Comparison of ENCODE assay signal across 14 mouse cellular contexts in the genomic region with DNA sequence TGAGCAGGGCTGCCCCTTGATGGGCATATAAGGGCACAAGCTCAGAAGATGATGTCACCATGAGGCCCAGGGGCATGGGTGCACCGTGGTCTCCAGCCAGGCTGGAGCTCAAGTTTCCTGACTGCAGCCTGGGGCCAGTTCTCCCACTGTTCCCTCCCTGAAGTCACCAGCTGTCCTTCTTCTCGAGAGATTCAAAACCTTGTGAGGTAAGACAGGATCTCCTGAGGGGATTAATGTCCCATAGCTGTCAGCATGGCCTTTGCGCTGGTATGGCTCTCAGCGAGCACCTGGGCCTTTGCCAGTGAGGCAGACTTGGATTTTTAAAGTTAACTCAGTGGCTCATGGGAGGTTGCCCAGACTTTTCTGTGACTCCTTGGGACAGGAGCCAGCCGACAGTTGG. TPM values are rescaled to one million over a fixed set of nuclear protein-coding genes. Genes with fewer than 3 reads are reported as not detected.
A peak's percentile ranks its signal among the peaks of the same experiment; 100 is the strongest.
DNase-seq lines count a peak whose midpoint lies in the region; ATAC-seq lines count a peak whose summit lies in the region.
"Had no signal": no experiment of that assay in that cellular context is flagged by ENCODE, and none has a peak within 500 bp of the region (broad histone marks: within the 10 kb centered on the region; RNA-seq: fewer than 3 reads in every experiment).

No protein-coding gene starts in this region.

- intact Hi-C loops in gastrocnemius, postnatal 36 days (cut with DNase I): loop anchor here (5.0 kb wide), 1 partner anchor 43 kb away; a partner anchor contains a TSS

- WGBS in heart, embryonic 16.5 days: 53% methylated on average over 5 of the region's 5 CpGs
- WGBS in heart, embryonic 11.5 days (ENCODE audit: insufficient replicate concordance): 71% methylated on average over 5 of the region's 5 CpGs
- 83% methylated on average over 5 of the region's 5 CpGs for WGBS in forebrain, embryonic 16.5 days
- 67% methylated on average over 5 of the region's 5 CpGs for WGBS in neural tube, embryonic 15.5 days

- DNase-seq in adrenal gland, postnatal 10 days: peak; percentile 82
- DNase-seq in gastrocnemius, postnatal 36 days: peak; percentile 51 to 65
- DNase-seq in kidney, postnatal 36 days: peak; percentile 54 to 75
- DNase-seq in lung, postnatal 4 days: no peak
- DNase-seq: lung, embryonic 14.5 days; thymus, postnatal 36 days had no signal

- ATAC-seq in heart, embryonic 16.5 days (replicated peaks; ENCODE audit: extremely low read depth, insufficient read depth, low FRiP score): 0 out of 2 replicates have a peak, but pooled peaks have one; percentile 14
- no peak for ATAC-seq in heart, embryonic 11.5 days (replicated peaks; ENCODE audit: insufficient number of reproducible peaks, low FRiP score, low TSS enrichment)
- no peak for ATAC-seq in forebrain, embryonic 16.5 days
- no peak for ATAC-seq in neural tube, embryonic 15.5 days (ENCODE audit: low FRiP score)
- ATAC-seq: forebrain, embryonic 14.5 days; intestine, postnatal 0 days had no signal

- H3K9me3 ChIP-seq in heart, embryonic 16.5 days (replicated peaks; ENCODE audit: control insufficient read depth, low read length): no peaks in the 10 kb centered on the region
- no peaks in the 10 kb centered on the region for H3K9me3 ChIP-seq in heart, embryonic 11.5 days (replicated peaks; ENCODE audit: control insufficient read depth, low read length)
- no peaks in the 10 kb centered on the region for H3K9me3 ChIP-seq in forebrain, embryonic 16.5 days (ENCODE audit: control insufficient read depth, low read length)
- no peaks in the 10 kb centered on the region for H3K9me3 ChIP-seq in neural tube, embryonic 15.5 days (replicated peaks)
- H3K9me3 ChIP-seq: heart, embryonic 15.5 days had no signal

- no peaks in the 10 kb centered on the region for H3K4me1 ChIP-seq in heart, embryonic 16.5 days (ENCODE audit: control insufficient read depth, insufficient read depth, low read length)
- no peaks in the 10 kb centered on the region for H3K4me1 ChIP-seq in heart, embryonic 11.5 days (ENCODE audit: control insufficient read depth, insufficient read depth, low read length)
- H3K4me1 ChIP-seq in forebrain, embryonic 16.5 days (replicated peaks; ENCODE audit: control insufficient read depth, insufficient read depth, low read length): no peaks in the 10 kb centered on the region
- H3K4me1 ChIP-seq in neural tube, embryonic 15.5 days: no peaks in the 10 kb centered on the region
- H3K4me1 ChIP-seq: heart, embryonic 15.5 days; limb, embryonic 12.5 days had no signal

- H3K4me2 ChIP-seq in heart, embryonic 16.5 days (ENCODE audit: low read depth, low read length): no peak overlapping the region
- H3K4me2 ChIP-seq in heart, embryonic 11.5 days: no peak overlapping the region
- no peak overlapping the region for H3K4me2 ChIP-seq in forebrain, embryonic 16.5 days (ENCODE audit: low read length)
- no peak overlapping the region for H3K4me2 ChIP-seq in neural tube, embryonic 15.5 days
- H3K4me2 ChIP-seq: heart, embryonic 15.5 days; limb, embryonic 12.5 days; lung, embryonic 14.5 days had no signal

- H3K36me3 ChIP-seq in heart, embryonic 16.5 days (ENCODE audit: control insufficient read depth, insufficient read depth): no peaks in the 10 kb centered on the region
- no peaks in the 10 kb centered on the region for H3K36me3 ChIP-seq in heart, embryonic 11.5 days (ENCODE audit: control insufficient read depth, insufficient read depth, low read length)
- no peaks in the 10 kb centered on the region for H3K36me3 ChIP-seq in forebrain, embryonic 16.5 days (ENCODE audit: control insufficient read depth, insufficient read depth)
- no peaks in the 10 kb centered on the region for H3K36me3 ChIP-seq in neural tube, embryonic 15.5 days
- H3K36me3 ChIP-seq: heart, embryonic 15.5 days; limb, embryonic 12.5 days had no signal

- no peak overlapping the region for H3K4me3 ChIP-seq in heart, embryonic 16.5 days (ENCODE audit: low read length)
- no peak overlapping the region for H3K4me3 ChIP-seq in heart, embryonic 11.5 days (ENCODE audit: low read depth, low read length)
- no peak overlapping the region for H3K4me3 ChIP-seq in forebrain, embryonic 16.5 days (replicated peaks; ENCODE audit: low read length)
- no peak overlapping the region for H3K4me3 ChIP-seq in neural tube, embryonic 15.5 days (replicated peaks)
- H3K4me3 ChIP-seq: heart, embryonic 15.5 days; limb, embryonic 12.5 days had no signal

- H3K27me3 ChIP-seq in heart, embryonic 16.5 days (ENCODE audit: control insufficient read depth, insufficient read depth, low read length): no peaks in the 10 kb centered on the region
- H3K27me3 ChIP-seq in heart, embryonic 11.5 days (ENCODE audit: control insufficient read depth, insufficient read depth, low read length): no peaks in the 10 kb centered on the region
- no peaks in the 10 kb centered on the region for H3K27me3 ChIP-seq in forebrain, embryonic 16.5 days (replicated peaks; ENCODE audit: control insufficient read depth, insufficient read depth, low read length)
- no peaks in the 10 kb centered on the region for H3K27me3 ChIP-seq in neural tube, embryonic 15.5 days (replicated peaks)
- H3K27me3 ChIP-seq: heart, embryonic 15.5 days; limb, embryonic 12.5 days had no signal

- no peak overlapping the region for H3K27ac ChIP-seq in heart, embryonic 16.5 days (ENCODE audit: low read length)
- no peak overlapping the region for H3K27ac ChIP-seq in heart, embryonic 11.5 days (ENCODE audit: low read depth, low read length)
- no peak overlapping the region for H3K27ac ChIP-seq in forebrain, embryonic 16.5 days (ENCODE audit: low read length)
- no peak overlapping the region for H3K27ac ChIP-seq in neural tube, embryonic 15.5 days (replicated peaks)
- H3K27ac ChIP-seq: heart, embryonic 15.5 days; limb, embryonic 12.5 days had no signal

- H3K9ac ChIP-seq in heart, embryonic 16.5 days (ENCODE audit: low read length): no peak overlapping the region
- no peak overlapping the region for H3K9ac ChIP-seq in heart, embryonic 11.5 days (ENCODE audit: low read depth, low read length)
- no peak overlapping the region for H3K9ac ChIP-seq in forebrain, embryonic 16.5 days (replicated peaks; ENCODE audit: low read depth, low read length)
- no peak overlapping the region for H3K9ac ChIP-seq in neural tube, embryonic 15.5 days (replicated peaks)
- H3K9ac ChIP-seq: heart, embryonic 15.5 days; limb, embryonic 12.5 days; lung, embryonic 14.5 days had no signal

RNA-seq across cellular contexts. Expression of a gene that starts 14.8 kb away (rescaled TPM):
- 5.1 and 5.2 TPM in 2 replicates for polyA plus RNA-seq in heart, embryonic 16.5 days (2015; fragmentation: Nextera tagmentation; extraction: Ambion mirVana)
- polyA plus RNA-seq in heart, embryonic 11.5 days (2014; fragmentation: Nextera tagmentation; extraction: Ambion mirVana): 5.9 and 8.7 TPM in 2 replicates
- total RNA-seq in adrenal gland, postnatal 10 days (2021): 10 to 100 TPM; 13.2 to 18.5 TPM
- 10 to 100 TPM; 14.3 to 22.9 TPM for total RNA-seq in gastrocnemius, postnatal 36 days (2021)
- polyA plus RNA-seq in forebrain, embryonic 16.5 days (2015; fragmentation: Nextera tagmentation; extraction: Ambion mirVana): 118 and 122 TPM in 2 replicates
- 64.9 and 74.1 TPM in 2 replicates for polyA plus RNA-seq in neural tube, embryonic 15.5 days (2015; fragmentation: Nextera tagmentation; extraction: Ambion mirVana)

RNA-seq across cellular contexts. Expression of a gene that starts 40.4 kb away (rescaled TPM):
- polyA plus RNA-seq in heart, embryonic 16.5 days (2015; fragmentation: Nextera tagmentation; extraction: Ambion mirVana): 63.1 and 69.6 TPM in 2 replicates
- polyA plus RNA-seq in heart, embryonic 11.5 days (2014; fragmentation: Nextera tagmentation; extraction: Ambion mirVana): 68.9 and 70.6 TPM in 2 replicates
- total RNA-seq in adrenal gland, postnatal 10 days (2021): 100 to 1,000 TPM; 145 to 155 TPM
- total RNA-seq in gastrocnemius, postnatal 36 days (2021): 100 to 1,000 TPM; 239 to 279 TPM
- polyA plus RNA-seq in forebrain, embryonic 16.5 days (2015; fragmentation: Nextera tagmentation; extraction: Ambion mirVana): 135 and 155 TPM in 2 replicates
- polyA plus RNA-seq in neural tube, embryonic 15.5 days (2015; fragmentation: Nextera tagmentation; extraction: Ambion mirVana): 135 and 148 TPM in 2 replicates

Comparison
In these comparisons a context has a peak if more than half of its experiments do, and no peak if none do; other contexts are left out.
1. DNase-seq: peak in adrenal gland, postnatal 10 days (single experiment), gastrocnemius, postnatal 36 days (2 of 2) and kidney, postnatal 36 days (2 of 2); none in lung, postnatal 4 days (0 of 2).